Mouse (Mus musculus) CH12.LX (cell line): ENCODE measurements around the gene Akap12. TPM values are rescaled to one million over a fixed set of nuclear protein-coding genes. Genes with fewer than 3 reads are reported as not detected.
A peak's percentile ranks its signal among the peaks of the same experiment; 100 is the strongest.

Experiments used
- DNase-seq: peaks from one replicate; pipeline ENCODE4 v3.0.0-alpha.2; 2013; ENCODE audit errors: extremely low read depth
- H3K27ac ChIP-seq: 2 replicates; pipeline ENCODE4 v1.5.1; 2012; ENCODE audit warnings: low read depth, mild to moderate bottlenecking, control low read depth, moderate library complexity; ENCODE audit not compliant: insufficient read depth
- H3K27me3 ChIP-seq: replicated peaks from 2 replicates; pipeline ENCODE3; 2012; ENCODE audit warnings: inconsistent platforms
- H3K36me3 ChIP-seq, 2 experiments: replicated peaks in 1 of 2; 2 replicates each; pipeline versions ENCODE3 to v1.6.1; 2012; ENCODE audit warnings: inconsistent platforms in 1 of 2, low read length in 1 of 2, mild to moderate bottlenecking in 1 of 2, mixed read lengths in 1 of 2, moderate library complexity in 1 of 2; ENCODE audit not compliant: control insufficient read depth in 1 of 2, insufficient read depth in 1 of 2
- H3K4me1 ChIP-seq, 2 experiments: 2 replicates each; pipeline ENCODE4 v1.6.1; 2012; ENCODE audit warnings: inconsistent platforms in 1 of 2, moderate library complexity in 1 of 2; ENCODE audit not compliant: insufficient read depth in 2 of 2, control insufficient read depth in 1 of 2
- H3K4me2 ChIP-seq: 2 replicates; pipeline ENCODE4 v1.6.1; 2012; ENCODE audit warnings: low read depth, mild to moderate bottlenecking, control low read depth; ENCODE audit not compliant: poor library complexity, insufficient read depth, severe bottlenecking
- H3K4me3 ChIP-seq, 3 experiments: fragments of 150-350 bp in 1 of 3; sonication (generic) in 1 of 3; replicated peaks in 1 of 3; 2 replicates each; pipeline versions ENCODE3 to v1.5.1; 2011 to 2012; ENCODE audit warnings: low read depth in 2 of 3, low read length in 2 of 3, mild to moderate bottlenecking in 2 of 3, moderate library complexity in 2 of 3, control low read depth in 1 of 3, improper control_type of control experiment in 1 of 3, inconsistent platforms in 1 of 3, mixed read lengths in 1 of 3; ENCODE audit not compliant: poor library complexity in 1 of 3
- H3K79me2 ChIP-seq: replicated peaks from 2 replicates; pipeline ENCODE4 v1.6.1; 2012; ENCODE audit warnings: mild to moderate bottlenecking, moderate library complexity; ENCODE audit not compliant: control insufficient read depth, poor library complexity, insufficient read depth, severe bottlenecking; ENCODE audit errors: extremely low read depth
- H3K9ac ChIP-seq: 2 replicates; pipeline ENCODE4 v1.6.1; 2012; ENCODE audit warnings: low read depth, mild to moderate bottlenecking, control low read depth, moderate library complexity; ENCODE audit not compliant: insufficient read depth
- H3K9me3 ChIP-seq: replicated peaks from 2 replicates; pipeline ENCODE3; 2012; ENCODE audit warnings: low read length, inconsistent platforms, mixed read lengths
- CTCF ChIP-seq, 2 experiments: IDR thresholded peaks in 1 of 2; conservative IDR thresholded peaks in 1 of 2; 2 replicates each; pipeline ENCODE4 v1.5.1; 2011 to 2012; ENCODE audit warnings: low read depth in 2 of 2, low read length in 2 of 2, improper control_type of control experiment in 1 of 2, inconsistent platforms in 1 of 2, mild to moderate bottlenecking in 1 of 2, moderate library complexity in 1 of 2
- ELF1 ChIP-seq: IDR thresholded peaks from 2 replicates; pipeline ENCODE4 v1.6.1; 2014; ENCODE audit warnings: low read depth, mild to moderate bottlenecking, inconsistent platforms, low read length, improper control_type of control experiment
- HCFC1 ChIP-seq: IDR thresholded peaks from 2 replicates; pipeline ENCODE4 v1.6.1; 2012; ENCODE audit warnings: low read depth, mild to moderate bottlenecking, inconsistent platforms, low read length, improper control_type of control experiment
- IRF4 ChIP-seq: IDR thresholded peaks from 2 replicates; pipeline ENCODE4 v1.6.1; 2014; ENCODE audit warnings: low read depth, mild to moderate bottlenecking, inconsistent platforms, low read length, improper control_type of control experiment
- JUND ChIP-seq: conservative IDR thresholded peaks from 2 replicates; pipeline ENCODE4 v1.6.1; 2011; ENCODE audit warnings: low read depth, low read length, improper control_type of control experiment
- MAFK ChIP-seq: IDR thresholded peaks from 2 replicates; pipeline ENCODE4 v1.6.1; 2011; ENCODE audit warnings: low read length, improper control_type of control experiment; ENCODE audit not compliant: insufficient replicate concordance
- POLR2AphosphoS2 ChIP-seq: IDR thresholded peaks from 2 replicates; pipeline ENCODE4 v1.6.1; 2011; ENCODE audit warnings: low read depth, low read length, improper control_type of control experiment
- RAD21 ChIP-seq: IDR thresholded peaks from 2 replicates; pipeline ENCODE4 v1.6.1; 2011; ENCODE audit warnings: low read depth, mild to moderate bottlenecking, low read length, improper control_type of control experiment, moderate library complexity
- SMC3 ChIP-seq: IDR thresholded peaks from 2 replicates; pipeline ENCODE4 v1.6.1; 2011; ENCODE audit warnings: low read depth, low read length, improper control_type of control experiment
- ZNF384 ChIP-seq: IDR thresholded peaks from 2 replicates; pipeline ENCODE4 v1.6.1; 2012; ENCODE audit warnings: low read depth, low read length, improper control_type of control experiment, inconsistent platforms
- dilution Hi-C: fragments of 300-500 bp; cut with MboI; formaldehyde crosslinking; loops from 2 replicates; pipeline ENCODE4 v1.14.3; 2020; ENCODE audit warnings: low sequenced_read_pairs; ENCODE audit not compliant: extremely low pct_unique_long_range_greater_than_20kb, extremely low pct_ligation_motif_present
- in situ Hi-C: fragments of 300-500 bp; cut with MboI; formaldehyde crosslinking; loops from 3 replicates; pipeline ENCODE4 v1.14.3; 2019; ENCODE audit warnings: low sequenced_read_pairs, low pct_ligation_motif_present, low pct_unique_long_range_greater_than_20kb, mixed read lengths
- polyA plus RNA-seq: library from polyadenylated mRNA; unstranded; fragments of >175 nt; gene quantifications from 2 replicates; pipeline ENCODE4 v1.2.1, GENCODE M21; 2012; ENCODE audit warnings: low read depth; ENCODE audit not compliant: insufficient read length
- total RNA-seq, 2 experiments: library from RNA; depleted of rRNA; stranded (reverse); fragments of 300-350 nt in 1 of 2; fragments of >200 nt in 1 of 2; gene quantifications; 2 replicates each; pipeline ENCODE4 v1.2.3; 2012 to 2014

Gene Akap12
- total and polyA plus RNA-seq, 3 experiments: 0.51 to 3.1 (median 1.7) TPM

- no peak overlapping the region for H3K4me3 ChIP-seq
- no peak overlapping the region for H3K9ac ChIP-seq
- no peaks in the 10 kb centered on the region for H3K27me3 ChIP-seq
- peaks cover 10% of the 10 kb centered on the region in 2 experiments for H3K36me3 ChIP-seq
- no peak for DNase-seq
- H3K4me1 ChIP-seq: no peaks in the 10 kb centered on the region
- no peaks in the 10 kb centered on the region for H3K79me2 ChIP-seq
- in situ Hi-C loops: no loop called here
- dilution Hi-C loops: no loop called here
- no peak overlapping the region for H3K4me2 ChIP-seq
- TF ChIP-seq HCFC1: no peak
- no peak overlapping the region for H3K27ac ChIP-seq
- H3K9me3 ChIP-seq: peaks cover 11% of the 10 kb centered on the region
Observed at GRCm38 (mm10) chr10:4364618-4365017, 98.4 kb downstream of the Akap12 start.

- dilution Hi-C loops: no loop called here
- no peak for DNase-seq
Observed at GRCm38 (mm10) chr10:4370105-4370504, 103.9 kb downstream of the Akap12 start.

DNA sequence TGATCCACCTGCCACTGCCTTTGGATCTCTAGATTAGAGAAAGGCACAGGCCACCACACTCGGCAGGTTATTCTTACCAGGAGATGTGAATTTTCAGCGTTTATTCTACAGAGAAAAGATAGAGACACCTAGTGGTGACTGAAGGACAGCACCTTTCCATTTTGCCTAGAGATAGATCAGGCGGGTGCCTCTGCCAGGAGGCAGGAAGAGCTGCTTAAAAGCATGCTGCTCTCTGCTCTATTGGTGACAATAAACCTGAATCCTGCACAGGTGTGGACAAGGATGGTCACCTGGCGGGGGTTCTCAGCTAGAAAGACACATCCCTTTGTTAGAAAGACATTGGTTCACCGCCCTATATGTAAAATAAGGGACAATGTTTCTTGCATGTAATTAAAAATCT is 105.8 kb downstream of the Akap12 start:
- H3K36me3 ChIP-seq: peaks cover 31 to 55% of the 10 kb centered on the region in 2 experiments
- no peak for TF ChIP-seq JUND
- TF ChIP-seq ZNF384: no peak
- no peak for TF ChIP-seq POLR2AphosphoS2
- peak; percentile 51 to 73; a peak in 3 of 4 replicates for TF ChIP-seq CTCF (conservative IDR thresholded peaks at IDR 0.05 in 1 of 2, IDR thresholded peaks at IDR 0.05 in 1 of 2; ENCODE audit: low read depth in 2 of 2, low read length in 2 of 2)
- no peak for TF ChIP-seq IRF4
- peak; percentile 51 for TF ChIP-seq RAD21
- peak; percentile 52 for TF ChIP-seq SMC3
- TF ChIP-seq, all 38 proteins: peak for 3
- Histone ChIP-seq H3K79me2 (no peaks in the 10 kb centered on the region), H3K27ac (no peak overlapping the region), H3K9me3 (no peaks in the 10 kb centered on the region), H3K4me1 (peaks cover 0 to 11% of the 10 kb centered on the region in 2 experiments; a peak in 1 of 4 replicates), H3K4me2 (no peak overlapping the region), H3K27me3 (no peaks in the 10 kb centered on the region), H3K9ac (no peak overlapping the region), H3K4me3 (no peak overlapping the region)
- dilution Hi-C loops: no loop called here
- in situ Hi-C loops: no loop called here
- peak; percentile 44 for DNase-seq

More at GRCm38 (mm10) chr10:4370105-4370504, 103.9 kb downstream of the Akap12 start:
- Histone ChIP-seq H3K4me2 (no peak overlapping the region), H3K9me3 (no peaks in the 10 kb centered on the region), H3K79me2 (no peaks in the 10 kb centered on the region), H3K27me3 (no peaks in the 10 kb centered on the region), H3K4me3 (no peak overlapping the region), H3K36me3 (peaks cover 31 to 49% of the 10 kb centered on the region in 2 experiments), H3K9ac (no peak overlapping the region), H3K27ac (no peak overlapping the region), H3K4me1 (peaks cover 0 to 11% of the 10 kb centered on the region in 2 experiments; a peak in 1 of 4 replicates)
- TF ChIP-seq MAFK (no peak), ELF1 (0 out of 2 replicates have a peak, but pooled peaks have one; percentile 10)
- in situ Hi-C loops: no loop called here
